Mouse (Mus musculus) adipocyte (in vitro differentiated cells): ENCODE data around the gene Crybb1.

Experiments used
- DNase-seq: peaks from one replicate; pipeline ENCODE4 v3.0.0-alpha.2; 2016; ENCODE audit warnings: low spot score

Crybb1 gene

GRCm38 (mm10) chr5:112255426-112255825 is at the start of gene Crybb1:
Gene Crybb1, plus strand, starts transcription at chr5:112255815.
- peak; percentile 85 for DNase-seq

GRCm38 (mm10) chr5:112206543-112207255 is 48.9 kb upstream of the Crybb1 start:
- no peak for DNase-seq

GRCm38 (mm10) chr5:112208321-112208720 is 47.3 kb upstream of the Crybb1 start:
- DNase-seq, result no peak

GRCm38 (mm10) chr5:112210104-112210503 is 45.5 kb upstream of the Crybb1 start:
- peak; percentile 43 for DNase-seq

- DNase-seq, result no peak
Observed at GRCm38 (mm10) chr5:112211911-112212310, 43.7 kb upstream of the Crybb1 start.

- DNase-seq, result no peak
Observed at GRCm38 (mm10) chr5:112212711-112213264, 42.8 kb upstream of the Crybb1 start.

GRCm38 (mm10) chr5:112213331-112214240 is 42.0 kb upstream of the Crybb1 start:
- no peak for DNase-seq

GRCm38 (mm10) chr5:112214419-112214818 is 41.2 kb upstream of the Crybb1 start:
- DNase-seq, result peak; percentile 21

GRCm38 (mm10) chr5:112215291-112215751 is 40.3 kb upstream of the Crybb1 start:
- DNase-seq, result no peak

GRCm38 (mm10) chr5:112215801-112216251 is 39.8 kb upstream of the Crybb1 start:
- DNase-seq, result no peak

GRCm38 (mm10) chr5:112216335-112216734 is 39.3 kb upstream of the Crybb1 start:
- no peak for DNase-seq

GRCm38 (mm10) chr5:112217031-112217430 is 38.6 kb upstream of the Crybb1 start:
- DNase-seq, result no peak

- DNase-seq, result no peak
Observed at GRCm38 (mm10) chr5:112218679-112219078, 36.9 kb upstream of the Crybb1 start.

GRCm38 (mm10) chr5:112219398-112219797 is 36.2 kb upstream of the Crybb1 start:
- no peak for DNase-seq

- no peak for DNase-seq
Observed at GRCm38 (mm10) chr5:112220203-112220602, 35.4 kb upstream of the Crybb1 start.

GRCm38 (mm10) chr5:112225591-112225990 is 30.0 kb upstream of the Crybb1 start:
- DNase-seq, result no peak

- DNase-seq, result no peak
Observed at GRCm38 (mm10) chr5:112227354-112227753, 28.3 kb upstream of the Crybb1 start.

GRCm38 (mm10) chr5:112227898-112228239 is 27.7 kb upstream of the Crybb1 start:
- no peak for DNase-seq

- DNase-seq, result no peak
Observed at GRCm38 (mm10) chr5:112228240-112229076, 27.2 kb upstream of the Crybb1 start.

- no peak for DNase-seq
Observed at GRCm38 (mm10) chr5:112235806-112236205, 19.8 kb upstream of the Crybb1 start.

- no peak for DNase-seq
Observed at GRCm38 (mm10) chr5:112236631-112237030, 19.0 kb upstream of the Crybb1 start.

GRCm38 (mm10) chr5:112237439-112237838 is 18.2 kb upstream of the Crybb1 start:
- no peak for DNase-seq
